Mouse (Mus musculus) heart, postnatal 0 days (tissue): ENCODE results near the gene Ilk.

Source experiments
- CTCF ChIP-seq: IDR thresholded peaks from 2 replicates; pipeline ENCODE4 v1.5.1; 2016; ENCODE audit warnings: antibody characterized with exemption, control low read depth, low read depth
- EP300 ChIP-seq: IDR thresholded peaks from 2 replicates; pipeline ENCODE4 v1.6.1; 2016; ENCODE audit warnings: antibody characterized with exemption, low read depth

DNA sequence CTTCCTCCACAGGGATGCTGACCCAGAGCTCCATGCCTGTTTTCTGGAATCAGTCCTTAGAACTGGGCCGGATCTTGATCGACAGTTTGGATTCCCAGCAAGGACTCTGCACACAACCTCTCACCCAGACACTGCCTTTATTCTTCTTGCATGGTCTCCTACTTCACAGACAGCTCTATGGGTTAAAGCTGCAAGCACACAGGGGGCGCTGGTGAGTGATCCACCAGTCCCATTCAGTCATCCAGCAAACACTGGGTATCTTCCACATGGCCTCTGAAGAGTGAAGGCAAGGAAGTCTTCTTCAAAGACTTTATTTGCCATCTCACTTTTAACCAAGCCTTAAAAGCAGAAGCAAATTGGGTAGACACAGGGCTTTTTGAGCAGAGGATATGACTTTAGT lies 21.0 kb upstream of the Ilk start:
- TF ChIP-seq EP300 (no peak), CTCF (no peak)
